Mouse (Mus musculus) right cerebral cortex, postnatal 25 days (tissue): ENCODE data around the gene R3hcc1l.

Experiments
- DNase-seq: peaks from one replicate; pipeline ENCODE4 v3.0.0; 2022

The R3hcc1l gene

GRCm38 (mm10) chr19:42518620-42519310, at the start of gene R3hcc1l:
R3hcc1l (plus strand) TSS chr19:42518759.
- peak; percentile 97 for DNase-seq

- DNase-seq = no peak
Measured at GRCm38 (mm10) chr19:42471571-42471970, 47.0 kb upstream of the R3hcc1l start.

- no peak for DNase-seq
Measured at GRCm38 (mm10) chr19:42472831-42473230, 45.7 kb upstream of the R3hcc1l start.

GRCm38 (mm10) chr19:42477769-42478168, 40.8 kb upstream of the R3hcc1l start:
- peak; percentile 36 for DNase-seq

GRCm38 (mm10) chr19:42478303-42478702, 40.3 kb upstream of the R3hcc1l start:
- DNase-seq = no peak

- DNase-seq = no peak
Measured at GRCm38 (mm10) chr19:42485443-42485842, 33.1 kb upstream of the R3hcc1l start.

- no peak for DNase-seq
Measured at GRCm38 (mm10) chr19:42487261-42487660, 31.3 kb upstream of the R3hcc1l start.

GRCm38 (mm10) chr19:42493257-42493917, 25.2 kb upstream of the R3hcc1l start:
- DNase-seq = no peak

GRCm38 (mm10) chr19:42504156-42504555, 14.4 kb upstream of the R3hcc1l start:
- DNase-seq = no peak

- no peak for DNase-seq
Measured at GRCm38 (mm10) chr19:42509625-42510024, 8.9 kb upstream of the R3hcc1l start.

- no peak for DNase-seq
Measured at GRCm38 (mm10) chr19:42510276-42511171, 8.0 kb upstream of the R3hcc1l start.

- DNase-seq = no peak
Measured at GRCm38 (mm10) chr19:42515656-42516055, 2.9 kb upstream of the R3hcc1l start.

GRCm38 (mm10) chr19:42516121-42516520, 2.4 kb upstream of the R3hcc1l start:
- DNase-seq = no peak

- no peak for DNase-seq
Measured at GRCm38 (mm10) chr19:42517957-42518619, 471 bp upstream of the R3hcc1l start.

GRCm38 (mm10) chr19:42519760-42520159, 1.2 kb downstream of the R3hcc1l start:
- DNase-seq = no peak

GRCm38 (mm10) chr19:42524703-42525102, 6.1 kb downstream of the R3hcc1l start:
- no peak for DNase-seq

GRCm38 (mm10) chr19:42529992-42530437, 11.5 kb downstream of the R3hcc1l start:
- DNase-seq = no peak

GRCm38 (mm10) chr19:42534427-42534826, 15.9 kb downstream of the R3hcc1l start:
- no peak for DNase-seq

GRCm38 (mm10) chr19:42537600-42537999, 19.0 kb downstream of the R3hcc1l start:
- no peak for DNase-seq

GRCm38 (mm10) chr19:42538911-42539310, 20.4 kb downstream of the R3hcc1l start:
- no peak for DNase-seq

GRCm38 (mm10) chr19:42539414-42540189, 21.0 kb downstream of the R3hcc1l start:
- DNase-seq = no peak

GRCm38 (mm10) chr19:42540649-42541048, 22.1 kb downstream of the R3hcc1l start:
- no peak for DNase-seq
